In genomic region chr14:59365244-59365644, GRCm38 (mm10) we compare ENCODE assay signal across 10 mouse cellular contexts. TPM values are rescaled to one million over a fixed set of nuclear protein-coding genes. Genes with fewer than 3 reads are reported as not detected.
DNase-seq lines count a peak whose midpoint lies in the region; ATAC-seq and TF ChIP-seq lines count a peak whose summit lies in the region.
"Had no signal": no experiment of that assay in that cellular context is flagged by ENCODE, and none has a peak within 500 bp of the region (broad histone marks: within the 10 kb centered on the region; RNA-seq: fewer than 3 reads in every experiment).

Gene Phf11d (minus strand): TSS chr14:59365470.

- no peak within 1 kb of the TSS for H3K4me2 ChIP-seq in embryonic facial prominence, embryonic 11.5 days (ENCODE audit: low read depth, low read length)
- H3K4me2 ChIP-seq in intestine, embryonic 16.5 days (ENCODE audit: low read depth, low read length) = no peak within 1 kb of the TSS
- H3K4me2 ChIP-seq in hindbrain, embryonic 16.5 days (ENCODE audit: low read length) = no peak within 1 kb of the TSS
- H3K4me2 ChIP-seq in hindbrain, embryonic 13.5 days = no peak within 1 kb of the TSS
- H3K4me2 ChIP-seq: hindbrain, embryonic 15.5 days had no signal

- no peaks in the 10 kb centered on the region for H3K4me1 ChIP-seq in embryonic facial prominence, embryonic 11.5 days (ENCODE audit: control insufficient read depth, insufficient read depth, low read length)
- peaks cover 3% of the 10 kb centered on the region; the same call in 1 of the 2 replicates for H3K4me1 ChIP-seq in embryonic facial prominence, embryonic 10.5 days
- no peaks in the 10 kb centered on the region for H3K4me1 ChIP-seq in embryonic fibroblast, embryonic 13.5 days (ENCODE audit: control insufficient read depth, insufficient read depth, low read length)
- 0 out of 2 replicates have a peak, but pooled peaks cover 3% of the 10 kb centered on the region for H3K4me1 ChIP-seq in intestine, embryonic 16.5 days (ENCODE audit: control insufficient read depth, insufficient read depth, low read length)
- no peaks in the 10 kb centered on the region for H3K4me1 ChIP-seq in hindbrain, embryonic 16.5 days (ENCODE audit: control insufficient read depth, insufficient read depth, low read depth, low read length)
- H3K4me1 ChIP-seq in hindbrain, embryonic 13.5 days (replicated peaks) = no peaks in the 10 kb centered on the region
- H3K4me1 ChIP-seq: hindbrain, embryonic 15.5 days had no signal

- 78% methylated on average over 6 of the region's 6 CpGs for WGBS in embryonic facial prominence, embryonic 11.5 days
- 77% methylated on average over 6 of the region's 6 CpGs for WGBS in embryonic facial prominence, embryonic 10.5 days
- whole genome bisulfite sequencing in intestine, embryonic 16.5 days = 54% methylated on average over 6 of the region's 6 CpGs
- 59% methylated on average over 6 of the region's 6 CpGs for WGBS in macrophage (ENCODE audit: missing documents)
- WGBS in hindbrain, embryonic 16.5 days = 81% methylated on average over 6 of the region's 6 CpGs
- WGBS in hindbrain, embryonic 13.5 days = 88% methylated on average over 6 of the region's 6 CpGs

- H3K36me3 ChIP-seq in embryonic facial prominence, embryonic 11.5 days (replicated peaks; ENCODE audit: control insufficient read depth, insufficient read depth, low read depth, low read length) = no peaks in the 10 kb centered on the region
- no peaks in the 10 kb centered on the region for H3K36me3 ChIP-seq in embryonic facial prominence, embryonic 10.5 days (replicated peaks)
- H3K36me3 ChIP-seq in intestine, embryonic 16.5 days (ENCODE audit: control insufficient read depth, insufficient read depth, low read length) = no peaks in the 10 kb centered on the region
- peaks cover 17% of the 10 kb centered on the region for H3K36me3 ChIP-seq in macrophage (ENCODE audit: inconsistent target)
- H3K36me3 ChIP-seq in hindbrain, embryonic 16.5 days (ENCODE audit: control insufficient read depth, insufficient read depth, low read length) = no peaks in the 10 kb centered on the region
- H3K36me3 ChIP-seq in hindbrain, embryonic 13.5 days = no peaks in the 10 kb centered on the region
- H3K36me3 ChIP-seq: hindbrain, embryonic 15.5 days had no signal

- H3K4me3 ChIP-seq in embryonic facial prominence, embryonic 11.5 days (ENCODE audit: low read depth, low read length) = no peak within 1 kb of the TSS
- no peak within 1 kb of the TSS for H3K4me3 ChIP-seq in embryonic facial prominence, embryonic 10.5 days
- H3K4me3 ChIP-seq in embryonic fibroblast, embryonic 13.5 days (ENCODE audit: insufficient read depth, low read length) = 0 out of 2 replicates have a peak within 1 kb of the TSS, but pooled peaks have one; percentile 2
- no peak within 1 kb of the TSS for H3K4me3 ChIP-seq in intestine, embryonic 16.5 days (ENCODE audit: low read length)
- H3K4me3 ChIP-seq in macrophage (ENCODE audit: inconsistent target) = peak within 1 kb of the TSS; percentile 32
- no peak within 1 kb of the TSS for H3K4me3 ChIP-seq in hindbrain, embryonic 16.5 days (ENCODE audit: low read length)
- no peak within 1 kb of the TSS for H3K4me3 ChIP-seq in hindbrain, embryonic 13.5 days
- H3K4me3 ChIP-seq: hindbrain, embryonic 15.5 days had no signal

- H3K9me3 ChIP-seq in embryonic facial prominence, embryonic 11.5 days (replicated peaks; ENCODE audit: control insufficient read depth, low read length) = no peaks in the 10 kb centered on the region
- H3K9me3 ChIP-seq in embryonic facial prominence, embryonic 10.5 days = no peaks in the 10 kb centered on the region
- H3K9me3 ChIP-seq in intestine, embryonic 16.5 days (ENCODE audit: control insufficient read depth, low read length) = no peaks in the 10 kb centered on the region
- H3K9me3 ChIP-seq in hindbrain, embryonic 16.5 days (ENCODE audit: control insufficient read depth, low read length) = no peaks in the 10 kb centered on the region
- 0 out of 2 replicates have a peak, but pooled peaks cover 2% of the 10 kb centered on the region for H3K9me3 ChIP-seq in hindbrain, embryonic 13.5 days
- H3K9me3 ChIP-seq: hindbrain, embryonic 15.5 days had no signal

- no peak for ATAC-seq in embryonic facial prominence, embryonic 11.5 days (replicated peaks; ENCODE audit: insufficient number of reproducible peaks, low FRiP score, low TSS enrichment, low read depth)
- peak; percentile 36 for ATAC-seq in intestine, embryonic 16.5 days
- no peak for ATAC-seq in hindbrain, embryonic 16.5 days
- ATAC-seq in hindbrain, embryonic 13.5 days (ENCODE audit: low FRiP score) = no peak

- H3K27ac ChIP-seq in embryonic facial prominence, embryonic 11.5 days (replicated peaks; ENCODE audit: low read depth, low read length) = no peak within 1 kb of the TSS
- H3K27ac ChIP-seq in embryonic facial prominence, embryonic 10.5 days (replicated peaks) = no peak within 1 kb of the TSS
- H3K27ac ChIP-seq in embryonic fibroblast, embryonic 13.5 days (ENCODE audit: insufficient read depth, low read length) = peak within 1 kb of the TSS; percentile 5
- peak within 1 kb of the TSS; percentile 57 for H3K27ac ChIP-seq in intestine, embryonic 16.5 days (ENCODE audit: low read length)
- peak within 1 kb of the TSS; percentile 58 for H3K27ac ChIP-seq in macrophage
- H3K27ac ChIP-seq in hindbrain, embryonic 16.5 days (ENCODE audit: low read depth, low read length) = no peak within 1 kb of the TSS
- no peak within 1 kb of the TSS for H3K27ac ChIP-seq in hindbrain, embryonic 13.5 days
- H3K27ac ChIP-seq: hindbrain, embryonic 15.5 days had no signal

- TF ChIP-seq CTCF in embryonic fibroblast, embryonic 13.5 days (IDR thresholded peaks at IDR 0.05; ENCODE audit: borderline replicate concordance, insufficient read depth, low read length) = no peak

- DNase-seq in embryonic facial prominence, embryonic 11.5 days (ENCODE audit: low spot score) = peak; percentile 1
- DNase-seq in embryonic facial prominence, embryonic 10.5 days (ENCODE audit: low spot score) = no peak
- DNase-seq in B cell, adult 2 months = peak; percentile 17 to 18

- no peak for TF ChIP-seq POLR2A in embryonic fibroblast, embryonic 13.5 days (IDR thresholded peaks at IDR 0.05; ENCODE audit: low read depth, low read length)

- H3K79me2 ChIP-seq in macrophage (ENCODE audit: inconsistent target) = peaks cover 30% of the 10 kb centered on the region; the same call in 1 of the 2 replicates

- no peaks in the 10 kb centered on the region for H3K27me3 ChIP-seq in embryonic facial prominence, embryonic 11.5 days (ENCODE audit: control insufficient read depth, insufficient read depth, low read length)
- H3K27me3 ChIP-seq in embryonic facial prominence, embryonic 10.5 days (replicated peaks; ENCODE audit: low read depth, poor library complexity, severe bottlenecking) = no peaks in the 10 kb centered on the region
- no peaks in the 10 kb centered on the region for H3K27me3 ChIP-seq in intestine, embryonic 16.5 days (replicated peaks; ENCODE audit: control insufficient read depth, insufficient read depth, low read length)
- no peaks in the 10 kb centered on the region for H3K27me3 ChIP-seq in hindbrain, embryonic 16.5 days (replicated peaks; ENCODE audit: control insufficient read depth, insufficient read depth, low read length)
- H3K27me3 ChIP-seq in hindbrain, embryonic 13.5 days = no peaks in the 10 kb centered on the region
- H3K27me3 ChIP-seq: hindbrain, embryonic 15.5 days had no signal

- no peak within 1 kb of the TSS for H3K9ac ChIP-seq in embryonic facial prominence, embryonic 11.5 days (replicated peaks; ENCODE audit: low read length)
- 0 out of 2 replicates have a peak within 1 kb of the TSS, but pooled peaks have one; percentile 34 for H3K9ac ChIP-seq in intestine, embryonic 16.5 days (ENCODE audit: low read depth, low read length)
- H3K9ac ChIP-seq in hindbrain, embryonic 16.5 days (ENCODE audit: low read depth, low read length) = no peak within 1 kb of the TSS
- H3K9ac ChIP-seq in hindbrain, embryonic 13.5 days = no peak within 1 kb of the TSS
- H3K9ac ChIP-seq: hindbrain, embryonic 15.5 days had no signal

RNA-seq across cellular contexts. Expression of gene Phf11d, which starts in this region (rescaled TPM):
- polyA plus RNA-seq in embryonic facial prominence, embryonic 11.5 days (2014; fragmentation: Nextera tagmentation; extraction: Ambion mirVana) = 0.61 and 0.79 TPM in 2 replicates
- polyA plus RNA-seq in embryonic facial prominence, embryonic 10.5 days (2016; fragmentation: Nextera tagmentation; extraction: Ambion mirVana) = 0.16 and 0.23 TPM in 2 replicates
- polyA plus RNA-seq in embryonic fibroblast, embryonic 13.5 days (2011; ENCODE audit: insufficient read length, low read depth, missing spikeins) = 7.8 and 9.5 TPM in 2 replicates
- 2.0 and 2.2 TPM in 2 replicates for polyA plus RNA-seq in intestine, embryonic 16.5 days (2015; fragmentation: Nextera tagmentation; extraction: Ambion mirVana)
- total RNA-seq in macrophage (2018; cell fraction: chromatin; rRNA removed) = 100 to 1,000 TPM in 14 of 26 experiments, 10 to 100 TPM in 12; 17.0 to 441 (median 258) TPM
- 100 to 1,000 TPM in 13 of 26 experiments, 10 to 100 TPM in 13; 24.5 to 443 (median 172) TPM for total RNA-seq in macrophage (2018; cell fraction: cytosol; rRNA removed)
- total RNA-seq in macrophage (2018; cell fraction: nucleus; rRNA removed) = 100 to 1,000 TPM in 14 of 26 experiments, 10 to 100 TPM in 12; 17.5 to 410 (median 230) TPM
- 37.8 to 71.1 TPM (median 49.5 TPM) in 3 replicates for polyA plus RNA-seq in macrophage (2018)
- 0.37 and 0.43 TPM in 2 replicates for polyA plus RNA-seq in hindbrain, embryonic 16.5 days (2015; fragmentation: Nextera tagmentation; extraction: Ambion mirVana)
- 0.35 and 0.39 TPM in 2 replicates for polyA plus RNA-seq in hindbrain, embryonic 13.5 days (2015; fragmentation: Nextera tagmentation; extraction: Ambion mirVana)
- polyA plus RNA-seq: C2C12 had no signal

Comparison
In these comparisons a context has a peak if more than half of its experiments do, and no peak if none do; other contexts are left out.
1. Peak in DNase-seq in embryonic facial prominence, embryonic 11.5 days; RNA of the gene not detected or under 1 TPM.
2. H3K27ac ChIP-seq: peak in embryonic fibroblast, embryonic 13.5 days (single experiment), intestine, embryonic 16.5 days (single experiment) and macrophage (single experiment); none in embryonic facial prominence, embryonic 11.5 days (single experiment), embryonic facial prominence, embryonic 10.5 days (single experiment), hindbrain, embryonic 16.5 days (single experiment) and hindbrain, embryonic 13.5 days (single experiment).
3. H3K4me3 ChIP-seq: peak in embryonic fibroblast, embryonic 13.5 days (single experiment) and macrophage (single experiment); none in embryonic facial prominence, embryonic 11.5 days (single experiment), embryonic facial prominence, embryonic 10.5 days (single experiment), intestine, embryonic 16.5 days (single experiment), hindbrain, embryonic 16.5 days (single experiment) and hindbrain, embryonic 13.5 days (single experiment).